Mouse (Mus musculus): ENCODE measurements around the gene Rbm15.
"Not testable (repeated sequence)": the region's sequence is repeated elsewhere in the genome, so short reads cannot be mapped to it uniquely, and the experiment has no call there.

The Rbm15 gene

DNA sequence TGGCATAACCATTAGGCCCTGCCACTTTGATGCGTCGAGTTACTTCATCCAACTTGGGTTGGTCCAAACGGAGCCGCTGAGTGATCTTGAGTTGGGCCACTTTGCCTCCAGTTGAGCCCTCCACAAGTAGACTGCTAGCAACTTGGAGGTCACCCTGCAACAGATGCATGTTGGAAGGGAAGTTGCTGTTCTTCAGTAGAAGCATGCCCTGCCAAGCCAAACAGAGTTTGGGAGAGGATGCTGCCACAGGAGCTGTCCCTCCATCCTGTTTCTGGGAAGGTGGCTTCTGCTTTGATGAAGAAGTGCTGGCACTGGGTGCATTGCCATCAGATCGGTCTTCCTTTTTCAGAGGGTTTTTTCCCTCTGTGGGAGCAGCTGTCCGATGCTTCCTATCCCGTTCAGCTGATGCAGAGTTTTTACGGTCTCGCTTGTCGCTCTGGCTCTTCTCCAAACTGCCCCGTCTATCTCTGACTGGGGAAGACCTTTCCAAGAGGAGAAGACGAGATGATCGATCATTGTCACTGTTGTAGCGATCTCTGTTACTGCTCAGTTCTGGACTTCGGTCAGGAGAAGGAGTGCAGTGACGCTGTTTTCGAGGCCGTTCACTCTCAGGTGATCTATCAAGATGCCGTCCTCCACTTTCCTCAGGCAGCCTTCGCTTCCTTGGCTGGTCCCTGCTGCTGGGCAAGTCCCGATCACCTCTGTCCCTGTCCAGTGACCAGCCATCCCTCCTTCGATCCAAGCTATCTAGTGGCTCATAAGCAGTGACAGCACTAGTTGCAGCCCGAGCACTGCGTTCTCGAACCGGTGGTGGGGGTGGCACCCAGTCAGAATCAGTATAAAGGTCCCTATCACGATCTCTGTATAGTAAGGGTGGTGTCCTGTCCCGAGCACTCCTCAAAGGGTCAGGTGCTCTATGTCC, 2.7 kb downstream of the Rbm15 start:
- no peak for DNase-seq (ENCODE audit: low spot score)

DNA sequence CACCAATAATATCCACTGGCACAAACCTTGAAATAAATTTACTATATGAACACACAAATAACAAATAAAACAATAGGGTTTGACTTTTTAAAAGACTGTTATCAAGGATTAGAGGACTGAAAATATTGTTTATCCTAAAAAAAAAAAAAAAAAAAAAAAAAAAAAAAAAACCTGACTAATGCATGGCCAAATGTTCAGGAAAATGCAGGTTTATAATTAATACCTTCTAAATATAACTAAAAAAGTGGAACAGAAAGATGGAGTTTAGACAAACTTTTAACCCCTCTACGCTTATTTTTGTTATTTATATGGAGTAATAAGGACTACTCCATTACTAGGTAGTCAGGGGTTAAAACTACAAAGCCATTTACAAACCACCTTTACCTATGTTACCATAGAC, 7.0 kb downstream of the Rbm15 start:
- DNase-seq (ENCODE audit: low spot score): no peak

DNA sequence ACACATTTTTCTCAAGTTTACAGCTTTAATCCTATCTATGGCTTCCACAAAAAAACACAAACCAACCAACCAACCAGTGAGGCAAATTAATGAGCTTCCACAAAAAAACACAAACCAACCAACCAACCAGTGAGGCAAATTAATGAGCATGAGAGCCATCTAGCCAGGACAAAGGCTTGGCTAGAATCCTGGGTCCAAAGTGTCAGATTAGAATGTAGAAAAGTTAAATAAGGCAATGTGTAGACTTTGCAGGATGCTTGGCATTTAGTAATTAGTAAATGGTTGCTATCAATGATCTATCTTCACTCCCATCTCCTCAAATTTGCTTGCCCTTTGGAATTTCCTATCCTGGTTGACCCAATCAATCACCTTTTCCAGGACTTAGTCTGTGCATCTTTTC, 11.7 kb downstream of the Rbm15 start:
- DNase-seq (ENCODE audit: low spot score): no peak

DNA sequence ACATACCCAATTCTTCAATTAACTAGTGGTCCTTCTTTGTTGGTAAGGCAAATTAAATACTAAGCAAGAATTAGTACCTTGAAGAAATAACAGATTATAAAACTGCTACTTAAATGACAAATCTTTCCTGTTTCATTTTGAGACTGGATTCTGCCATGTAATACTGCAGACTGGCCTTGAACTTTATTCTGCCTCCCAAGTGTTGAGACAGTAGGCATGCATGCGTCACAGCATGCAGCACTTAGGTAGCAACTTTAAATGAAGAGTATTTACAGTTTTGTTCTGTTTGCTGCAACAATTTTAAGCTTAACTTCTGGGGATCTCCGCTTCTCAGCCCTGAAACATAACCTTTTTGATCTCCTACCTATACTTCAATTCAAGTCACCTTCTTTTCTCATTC, 12.3 kb downstream of the Rbm15 start:
- DNase-seq (ENCODE audit: low spot score): no peak

DNA sequence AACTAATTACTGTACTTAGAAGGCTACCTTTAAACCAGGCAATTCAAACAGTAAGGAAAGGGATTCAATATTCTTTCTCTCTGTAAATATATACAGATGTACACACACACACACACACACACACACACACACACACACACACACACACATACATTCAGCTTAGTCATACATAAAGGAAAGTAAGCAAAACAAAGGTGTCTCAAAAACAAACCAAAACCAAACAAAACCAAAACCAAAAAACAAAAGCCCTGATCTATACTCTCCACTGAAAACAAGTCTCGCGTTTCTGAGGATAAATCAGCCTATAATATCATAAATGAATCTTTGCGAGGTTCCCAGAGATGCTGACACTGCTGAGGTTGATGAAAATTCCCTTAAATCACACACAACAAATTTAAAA, 16.1 kb downstream of the Rbm15 start:
- no peak for DNase-seq (ENCODE audit: low spot score)

DNA sequence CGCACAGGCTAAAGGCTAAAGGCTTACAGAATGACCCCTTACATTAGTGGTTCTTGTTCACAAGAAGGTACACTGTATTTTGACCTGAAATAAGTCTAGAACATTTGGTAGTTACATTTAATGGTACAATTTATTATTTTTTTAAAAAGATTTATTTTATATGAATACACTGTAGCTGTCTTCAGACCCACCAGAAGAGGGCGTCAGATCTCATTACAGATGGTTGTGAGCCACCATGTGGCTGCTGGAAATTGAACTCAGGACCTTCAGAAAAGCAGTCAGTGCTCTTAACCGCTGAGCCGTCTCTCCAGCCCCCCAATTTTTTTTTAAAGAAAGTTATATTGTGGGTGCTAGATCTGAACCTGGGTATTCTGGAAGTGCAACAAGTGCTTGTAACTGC, 36.6 kb downstream of the Rbm15 start:
- DNase-seq (ENCODE audit: low spot score): not testable (repeated sequence)

DNA sequence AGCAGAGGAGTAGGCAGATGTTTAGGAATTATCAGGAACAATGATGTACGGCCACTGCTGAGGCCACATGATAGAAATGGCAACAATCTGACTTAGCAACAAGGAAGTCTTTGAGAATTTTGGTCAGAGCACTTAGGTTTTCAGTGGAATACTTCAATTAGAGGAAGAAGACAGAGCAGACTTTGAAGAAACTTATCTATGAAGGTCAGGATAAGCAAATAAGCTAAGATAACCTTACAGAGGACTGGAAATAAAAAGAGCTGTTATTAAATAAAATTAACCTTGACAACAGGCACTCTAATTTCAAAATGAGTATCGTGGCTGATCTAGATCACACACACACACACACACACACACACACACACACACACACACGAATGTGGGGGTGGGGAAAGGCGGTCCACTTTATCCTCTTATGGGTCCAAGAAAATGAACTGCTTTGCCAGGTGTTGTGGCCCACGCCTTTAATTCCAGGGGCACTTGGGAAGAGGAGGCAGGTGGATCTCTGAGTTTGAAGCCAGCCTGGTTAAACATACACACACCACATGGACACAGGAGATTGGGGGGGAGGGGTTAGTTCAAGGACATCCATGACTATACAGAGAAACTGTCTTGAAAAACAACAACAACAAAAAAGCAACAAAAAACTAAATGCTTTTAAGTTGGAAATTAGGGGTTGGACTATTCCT, 37.7 kb downstream of the Rbm15 start:
- DNase-seq (ENCODE audit: low spot score): no peak

DNA sequence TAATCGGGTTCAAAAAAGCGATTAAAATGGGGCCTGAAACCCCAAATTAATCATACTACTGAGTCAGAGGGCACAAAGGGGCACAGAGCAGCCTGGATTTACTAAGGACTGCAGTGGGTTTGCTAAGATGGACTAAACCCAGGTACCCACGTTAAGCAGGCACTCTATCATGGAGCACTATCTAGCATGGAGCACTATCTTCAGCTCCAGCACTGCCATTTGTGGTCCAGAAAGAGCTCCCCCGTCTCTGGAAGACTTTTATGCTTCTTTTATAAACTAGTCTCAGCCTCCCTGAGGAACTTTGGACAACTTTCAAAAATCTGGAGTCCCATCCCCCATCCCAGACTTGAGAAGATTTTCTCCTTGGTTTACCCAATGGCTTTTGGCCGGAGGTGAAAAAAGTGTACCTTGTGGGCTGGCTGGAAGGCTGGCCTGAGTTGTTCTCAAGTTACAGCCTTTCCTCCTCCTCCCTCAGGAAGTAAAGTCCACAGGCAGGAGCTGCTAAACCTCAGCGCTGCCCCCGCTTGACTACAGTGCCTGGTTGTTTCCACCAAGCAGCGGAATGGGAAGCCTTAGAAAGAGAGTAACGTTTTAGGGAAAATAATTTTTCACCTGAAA, 42.6 kb downstream of the Rbm15 start, which contains the start of gene Slc16a4:
Slc16a4 (plus strand) TSS at position 467 of the 618 bp plus-strand sequence.
- no peak for DNase-seq (ENCODE audit: low spot score)

DNA sequence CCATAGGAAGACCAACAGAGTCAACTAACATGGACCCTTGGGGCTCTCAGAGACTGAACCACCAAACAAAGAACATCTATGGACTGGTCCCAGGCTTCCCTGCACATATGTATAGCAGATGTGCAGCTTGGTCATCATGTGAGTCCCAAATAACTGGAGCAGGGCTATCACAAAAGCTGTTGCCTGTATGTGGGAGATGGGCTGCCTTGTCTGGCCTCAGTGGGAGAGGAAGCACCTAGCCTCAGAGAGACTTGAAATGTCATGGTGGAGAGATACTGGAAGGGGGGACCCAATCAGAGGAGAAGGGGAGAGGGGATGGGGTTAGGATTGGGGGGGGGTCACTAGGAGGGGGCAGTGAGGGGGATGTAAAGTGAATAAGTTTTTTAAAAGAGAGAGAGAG, 46.1 kb downstream of the Rbm15 start:
- DNase-seq (ENCODE audit: low spot score): no peak

DNA sequence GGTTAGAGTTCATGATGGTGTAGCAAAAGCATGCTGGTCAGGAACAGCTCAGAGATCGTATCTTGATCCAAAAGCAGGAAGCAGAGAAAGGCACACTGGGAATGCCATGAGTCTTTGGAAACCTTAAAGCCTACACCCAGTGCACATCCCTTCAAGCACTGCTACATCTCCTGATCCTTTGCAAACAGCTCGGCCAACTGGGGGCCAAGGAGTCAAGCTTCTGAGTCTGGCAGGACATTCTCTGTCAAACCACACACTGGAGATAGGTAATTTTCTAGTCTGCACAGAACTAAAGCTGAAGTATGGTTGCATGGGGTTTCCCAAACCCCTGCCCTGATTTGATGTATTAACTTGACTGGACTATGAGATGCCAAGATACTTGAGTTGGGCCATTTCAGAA, 47.4 kb downstream of the Rbm15 start:
- DNase-seq (ENCODE audit: low spot score): no peak

DNA sequence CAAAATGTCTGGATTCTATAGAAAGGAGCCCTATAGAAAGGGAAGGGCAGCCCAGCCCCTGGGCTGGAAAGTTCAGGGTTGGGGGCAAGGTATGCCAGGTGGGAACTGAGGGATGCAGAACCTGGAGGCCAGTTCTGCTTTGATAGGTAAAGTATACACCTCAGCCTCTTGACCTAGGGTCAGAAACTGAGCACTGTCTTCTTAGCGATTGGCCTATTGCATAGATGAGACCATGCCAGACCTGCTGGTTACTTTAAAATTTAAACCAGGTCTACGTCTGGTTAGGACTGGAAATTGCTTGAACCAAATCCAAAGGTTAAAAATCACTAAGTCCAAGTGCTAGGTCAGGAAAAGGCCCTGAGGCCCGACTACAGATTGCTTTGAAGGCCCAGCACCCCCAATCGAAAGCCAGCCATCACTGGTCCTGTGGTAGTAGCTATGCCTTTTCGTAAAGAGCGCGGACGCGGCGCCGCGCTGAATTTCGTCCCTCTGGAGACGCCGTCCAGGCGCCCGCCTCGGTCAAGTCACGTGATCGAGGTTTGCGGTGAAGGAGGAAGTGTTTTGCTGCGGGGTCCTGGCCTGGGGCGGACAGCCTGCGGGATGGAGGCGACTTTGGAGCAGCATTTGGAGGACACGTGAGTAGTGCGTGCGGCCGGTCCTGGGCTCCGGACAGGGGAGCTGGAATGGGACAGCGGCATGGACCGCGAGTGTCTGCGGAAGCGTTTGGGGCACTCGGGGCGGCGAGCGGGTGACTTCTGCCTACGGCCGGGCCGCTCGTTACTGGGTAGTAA, 54.8 kb downstream of the Rbm15 start, which contains the start of gene Lamtor5:
Lamtor5 (plus strand) TSS at position 380 of the 791 bp plus-strand sequence.
- peak; percentile 86 for DNase-seq (ENCODE audit: low spot score)

DNA sequence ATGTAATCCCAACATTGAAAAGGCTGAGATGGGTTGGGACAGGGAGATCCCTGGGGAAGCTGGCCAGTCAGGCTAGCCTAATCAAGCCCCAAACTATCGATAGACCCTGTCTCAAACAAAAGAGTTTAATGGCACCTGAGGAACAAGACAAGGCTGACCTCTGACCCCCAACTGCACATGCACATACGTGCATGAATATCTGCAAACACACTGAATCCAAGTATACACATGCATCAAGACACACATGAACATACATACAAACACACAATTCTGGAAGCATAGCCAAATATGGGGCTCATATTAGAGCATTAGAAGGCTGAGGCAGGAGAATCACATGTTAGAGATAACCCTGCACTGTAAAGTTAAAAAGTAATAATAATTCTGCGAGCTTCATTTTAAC, 56.8 kb downstream of the Rbm15 start:
- no peak for DNase-seq (ENCODE audit: low spot score)

DNA sequence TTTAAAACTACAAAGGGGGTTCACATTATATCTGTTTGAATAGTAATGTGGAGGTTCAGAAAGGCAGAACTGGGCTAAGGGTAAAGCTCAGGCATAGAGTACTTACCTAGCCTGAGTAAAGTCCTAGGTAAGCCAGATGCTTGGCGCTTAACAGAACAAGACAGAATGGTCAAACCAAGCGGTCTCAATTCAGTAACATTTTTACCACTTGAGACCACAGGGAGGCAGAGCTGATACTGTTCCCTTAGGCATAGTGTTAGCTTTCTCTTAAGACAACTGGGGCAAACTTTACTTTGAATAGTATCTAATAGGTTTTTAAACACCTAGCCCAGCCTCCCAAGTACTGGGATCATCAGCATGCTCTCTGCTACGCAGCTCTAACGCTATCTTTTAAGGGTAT, 57.5 kb downstream of the Rbm15 start:
- no peak for DNase-seq (ENCODE audit: low spot score)

Measured in left cerebral cortex, adult 11 months (tissue).